Mouse (Mus musculus) spleen, postnatal 0 days (tissue): Measurements from ENCODE around the gene Lrrc38. TPM values are rescaled to one million over a fixed set of nuclear protein-coding genes. Genes with fewer than 3 reads are reported as not detected.

Source experiments
- polyA plus RNA-seq: library from polyadenylated mRNA; unstranded; fragments of >200 nt; fragmentation: Nextera tagmentation; extraction: Ambion mirVana; gene quantifications from 2 replicates; pipeline ENCODE4 v1.2.1, GENCODE M21; 2015

Gene Lrrc38
- not detected in 2 replicates for polyA plus RNA-seq

GRCm38 (mm10) chr4:143349484-143349906, at the start of gene Lrrc38:
TSS of gene Lrrc38 (plus strand) at chr4:143349757.

DNA sequence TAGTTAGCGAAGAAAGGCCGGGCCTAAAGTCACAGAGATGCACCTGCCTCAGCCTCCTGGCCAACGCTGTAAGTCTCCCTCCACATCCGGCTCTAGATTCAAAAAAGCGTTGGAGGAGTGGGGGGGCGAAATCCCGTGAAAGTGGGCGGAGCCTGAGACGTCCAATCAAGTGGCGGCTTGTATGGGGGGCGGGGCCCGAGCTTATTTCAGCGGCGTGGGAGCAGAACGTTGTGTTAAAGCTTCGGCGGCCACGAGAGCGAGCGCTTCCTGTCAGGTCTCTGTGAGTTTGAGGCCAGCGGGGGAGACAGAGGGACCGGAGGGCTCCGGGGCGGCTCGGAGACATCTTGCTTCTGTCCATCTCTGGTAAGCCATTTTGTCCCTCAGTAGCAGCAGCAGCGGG, 44.6 kb downstream of the Lrrc38 start, which contains the start of gene Pramel1:
Gene Pramel1 (plus strand): TSS at position 248 of the 400 bp plus-strand sequence.

DNA sequence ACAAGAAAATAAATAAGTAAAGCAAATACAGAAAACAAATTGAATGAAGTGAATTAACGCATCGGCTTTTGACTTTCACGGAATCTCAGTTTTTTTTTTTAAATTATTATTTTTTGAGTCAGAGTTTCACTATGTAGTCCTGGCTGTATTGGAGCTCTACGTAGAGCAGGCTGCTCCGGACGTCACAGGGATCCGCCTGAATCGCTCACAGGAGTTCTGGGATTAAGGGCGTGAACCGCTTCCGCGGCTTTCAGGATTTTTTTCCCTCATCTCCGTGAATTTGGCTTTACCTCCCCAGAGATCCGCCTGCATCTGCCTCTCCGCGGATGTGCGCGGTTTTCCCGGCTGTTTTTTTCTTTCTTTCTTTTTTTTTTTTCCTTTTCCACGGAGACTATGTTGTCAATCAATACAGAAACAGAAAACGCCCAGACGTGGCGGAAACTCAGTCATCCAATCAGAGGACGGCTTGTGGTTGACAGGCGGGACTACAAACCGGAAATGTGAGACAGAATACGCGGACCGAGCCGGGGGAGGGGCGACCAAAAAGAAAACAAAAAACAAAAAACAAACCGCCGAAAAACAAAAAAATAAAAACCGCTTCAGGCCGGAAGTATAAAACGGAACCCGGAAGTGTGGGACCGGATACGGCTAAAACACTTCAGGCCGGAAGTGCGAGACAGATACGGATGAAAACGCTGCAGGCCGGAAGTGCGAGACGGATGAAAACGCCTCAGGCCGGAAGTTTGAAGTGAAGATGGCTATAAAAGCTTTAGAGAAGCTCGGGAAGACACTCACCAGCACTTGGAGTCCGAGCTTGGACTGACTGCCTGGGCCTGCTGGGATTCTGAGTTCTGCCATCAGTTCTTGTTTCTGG, 62.9 kb downstream of the Lrrc38 start, which contains the start of gene Pramef8:
Gene Pramef8 (plus strand): TSS at position 208 of the 874 bp plus-strand sequence.

Other genes with a start within 250 kb of the Lrrc38 start
- gene Prdm2, start 136.8 kb upstream of the Lrrc38 start, polyA plus RNA-seq = 4.1 and 4.4 TPM in 2 replicates
- 9.6 and 11.0 TPM in 2 replicates for gene Pdpn, start 50.2 kb upstream of the Lrrc38 start, polyA plus RNA-seq
- gene Pramel1, start 44.7 kb downstream of the Lrrc38 start, polyA plus RNA-seq = not detected in 2 replicates
- 4.5 and 4.7 TPM in 2 replicates for gene Pramef8, start 62.7 kb downstream of the Lrrc38 start, polyA plus RNA-seq
- not detected in 2 replicates for gene Oog4, start 100.6 kb downstream of the Lrrc38 start, polyA plus RNA-seq
- not detected in 2 replicates for gene Gm13043, start 161.6 kb downstream of the Lrrc38 start, polyA plus RNA-seq
- gene Gm13040, start 186.2 kb downstream of the Lrrc38 start, polyA plus RNA-seq = not detected in 2 replicates
- gene BC080695, start 201.9 kb downstream of the Lrrc38 start, polyA plus RNA-seq = not detected in 2 replicates
- not detected in 2 replicates for gene Gm13057, start 202.0 kb downstream of the Lrrc38 start, polyA plus RNA-seq